Mouse (Mus musculus): ENCODE results near the gene Galk1.
"Not testable (repeated sequence)": the region's sequence is repeated elsewhere in the genome, so short reads cannot be mapped to it uniquely, and the experiment has no call there.

Gene Galk1

DNA sequence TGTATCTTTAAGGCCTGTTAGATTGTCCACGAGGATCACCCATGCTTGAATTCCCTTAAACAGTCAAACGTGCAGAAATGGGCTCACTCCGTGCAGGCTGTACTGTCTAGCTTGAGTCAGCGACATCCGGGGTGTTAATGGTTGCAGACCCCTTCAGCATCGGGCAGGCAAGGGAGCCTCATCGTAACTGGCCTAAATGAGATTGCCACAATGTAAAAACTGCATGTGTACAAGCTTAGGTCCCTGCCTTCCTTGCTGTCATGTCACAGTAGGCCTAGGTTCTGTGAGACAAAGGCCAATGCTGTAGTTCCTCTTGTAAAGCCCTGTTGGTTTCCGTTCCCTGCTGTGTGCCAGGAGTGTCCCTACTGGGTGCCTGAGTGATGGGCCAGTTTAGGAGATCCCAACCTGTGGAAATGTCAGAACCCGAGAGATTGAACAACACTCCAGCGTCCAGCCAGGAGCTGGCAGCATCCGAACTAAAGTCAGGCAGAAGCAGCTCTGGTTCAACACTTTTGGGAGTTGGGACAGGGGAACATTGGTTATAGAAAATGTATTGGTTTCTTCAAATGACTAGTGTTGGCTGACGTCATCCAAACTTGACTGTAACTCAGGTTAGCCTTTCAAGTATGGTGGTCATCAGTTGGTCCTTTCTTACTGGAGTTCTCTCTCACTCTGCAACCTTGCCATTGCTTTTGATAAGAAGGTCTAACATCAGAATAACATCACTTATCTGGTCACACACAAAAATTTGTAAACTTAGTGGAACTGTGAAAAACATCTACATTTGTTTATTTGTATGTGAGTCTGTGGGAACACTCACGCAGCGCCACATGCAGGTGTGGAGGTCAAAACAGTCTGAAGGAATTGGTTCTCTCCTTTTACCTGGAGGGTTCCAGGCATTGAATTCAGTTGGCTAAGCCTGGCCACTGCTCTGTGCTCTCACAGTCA is 18.7 kb upstream of the Galk1 start:
- intact Hi-C loops (cut with DNase I): loop anchor here (5.0 to 10.0 kb wide), 2 partner anchors 46 to 104 kb away; partner anchors contain the start of genes Mrpl38, Trim65 and Unc13d

DNA sequence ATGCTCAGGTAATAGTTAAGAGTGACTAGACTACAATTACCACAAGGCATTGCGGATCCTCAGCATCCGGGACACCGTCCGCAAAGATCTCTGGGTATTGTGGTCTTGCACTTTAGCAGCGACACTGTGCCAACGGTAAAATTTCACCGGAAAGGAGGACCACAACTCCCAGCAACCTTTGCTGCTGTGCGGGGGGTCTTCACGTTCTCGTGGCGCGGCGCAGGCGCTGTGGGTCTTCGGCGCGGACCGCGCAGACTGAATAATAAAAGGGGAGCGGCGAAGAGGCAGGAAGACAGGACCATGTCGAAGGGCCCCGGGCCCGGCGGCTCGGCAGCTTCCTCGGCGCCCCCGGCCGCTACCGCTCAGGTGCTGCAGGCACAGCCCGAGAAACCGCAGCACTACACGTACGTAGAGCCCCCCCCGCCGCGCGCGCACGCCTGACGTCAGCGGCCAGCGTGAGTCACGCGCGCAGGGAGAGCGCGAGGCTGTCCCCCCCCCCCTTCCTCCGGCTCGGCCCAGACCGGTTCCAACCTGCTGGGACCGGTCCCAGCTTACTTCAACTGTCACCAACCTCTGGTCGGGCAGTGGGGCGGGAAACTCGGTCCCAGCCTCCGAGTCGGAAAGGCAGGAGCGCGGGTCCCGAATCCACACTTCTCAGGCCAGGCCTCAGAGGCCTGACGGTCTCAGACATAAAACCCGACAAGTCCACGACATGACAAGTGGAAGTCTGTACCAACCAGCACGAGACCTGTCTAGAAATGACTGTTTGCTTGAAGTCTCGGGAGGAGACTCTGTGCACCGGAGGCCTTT is 17.8 kb upstream of the Galk1 start, which contains the start of gene Unk:
Gene Unk (plus strand): TSS at position 235 of the 810 bp plus-strand sequence.
- intact Hi-C loops (cut with DNase I): loop anchor here (5.0 to 10.0 kb wide), 2 partner anchors 47 to 105 kb away; partner anchors contain the start of genes Mrpl38, Trim65 and Unc13d

DNA sequence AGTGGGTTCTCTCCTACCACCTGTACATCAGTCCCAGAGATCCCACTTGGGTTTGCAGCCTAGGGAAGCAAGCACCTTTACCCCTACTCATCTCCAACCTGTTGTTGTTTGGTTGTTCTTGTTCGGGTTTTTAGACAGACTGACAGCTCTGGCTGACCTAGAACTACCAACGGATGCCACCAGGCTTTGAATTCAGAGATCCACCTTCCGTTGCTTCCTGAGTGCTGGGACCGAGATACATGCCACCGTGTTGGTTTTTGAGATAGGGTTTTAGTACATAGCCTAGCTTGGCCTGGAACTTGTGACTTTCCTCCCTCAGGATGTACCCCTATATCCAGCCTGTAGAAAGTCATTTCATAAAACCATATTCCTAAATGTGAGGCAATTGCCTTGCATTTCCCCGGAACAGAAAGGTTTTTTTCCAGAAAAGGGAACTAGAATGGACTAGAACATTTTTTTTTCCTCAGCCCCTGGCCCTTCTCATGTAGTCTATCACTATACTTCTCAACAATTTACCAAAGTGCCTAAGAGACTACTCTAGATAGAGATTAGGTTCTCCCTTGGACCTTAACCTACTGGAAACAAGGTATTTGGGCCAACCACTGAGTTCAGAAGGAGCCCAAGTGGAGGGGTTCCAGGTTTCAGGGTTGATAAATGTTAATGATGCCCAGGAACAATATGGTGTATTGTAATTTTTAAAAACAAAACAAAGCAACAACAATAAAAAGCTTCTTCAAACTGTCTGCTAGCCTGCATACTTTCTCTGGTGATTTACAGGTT is 16.8 kb upstream of the Galk1 start:
- intact Hi-C loops (cut with DNase I): no loop called here

DNA sequence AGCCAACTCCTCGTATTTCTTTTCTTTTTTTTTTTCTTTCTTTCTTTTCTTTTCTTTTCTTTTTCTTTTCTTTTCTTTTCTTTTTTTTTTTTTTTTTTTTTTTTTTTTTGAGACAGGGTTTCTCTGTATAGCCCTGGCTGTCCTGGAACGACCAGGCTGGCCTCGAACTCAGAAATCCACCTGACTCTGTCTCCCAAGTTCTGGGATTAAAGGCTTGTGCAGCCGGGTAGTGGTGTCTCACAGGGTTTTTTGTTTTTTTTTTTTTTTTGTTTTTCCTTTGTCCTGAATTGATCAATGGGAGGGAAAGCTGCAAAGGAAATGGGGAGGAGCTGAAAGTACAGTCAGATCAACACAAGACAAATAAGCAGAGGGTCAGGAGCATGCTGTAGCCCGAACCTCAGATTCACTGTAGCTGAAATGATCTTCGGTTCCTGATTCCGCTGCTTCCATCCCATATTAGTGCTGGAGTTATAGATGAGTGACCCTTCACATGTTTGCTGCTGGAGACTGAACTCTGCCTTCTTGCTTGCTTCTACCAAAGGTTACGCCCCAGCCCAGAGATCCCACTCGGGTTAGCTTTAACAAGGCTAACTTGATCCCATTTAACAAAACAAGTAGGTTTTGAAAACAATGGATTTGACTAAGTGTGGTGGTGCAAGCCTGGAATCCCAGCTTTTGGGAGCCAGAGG is 15.8 kb upstream of the Galk1 start:
- intact Hi-C loops (cut with DNase I): no loop called here

DNA sequence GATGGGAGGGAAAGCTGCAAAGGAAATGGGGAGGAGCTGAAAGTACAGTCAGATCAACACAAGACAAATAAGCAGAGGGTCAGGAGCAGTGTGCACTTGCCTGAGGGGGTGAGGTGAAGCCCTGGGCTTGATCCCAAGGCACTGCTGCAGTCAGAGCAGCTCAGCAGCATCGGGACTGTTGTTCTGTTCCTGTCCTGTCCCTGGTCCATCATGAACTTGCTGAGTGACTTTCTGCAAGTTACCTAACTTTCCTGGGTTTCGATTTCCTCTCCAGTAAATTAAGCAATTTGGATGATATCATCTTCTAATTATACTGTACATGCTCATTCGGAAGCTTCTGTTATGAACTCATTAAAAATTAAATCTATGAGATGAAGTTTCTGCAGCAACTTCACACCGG is 15.2 kb upstream of the Galk1 start, which contains the start of gene H3f3b:
Gene H3f3b (minus strand): TSS at position 207 of the 400 bp plus-strand sequence.
- intact Hi-C loops (cut with DNase I): no loop called here

DNA sequence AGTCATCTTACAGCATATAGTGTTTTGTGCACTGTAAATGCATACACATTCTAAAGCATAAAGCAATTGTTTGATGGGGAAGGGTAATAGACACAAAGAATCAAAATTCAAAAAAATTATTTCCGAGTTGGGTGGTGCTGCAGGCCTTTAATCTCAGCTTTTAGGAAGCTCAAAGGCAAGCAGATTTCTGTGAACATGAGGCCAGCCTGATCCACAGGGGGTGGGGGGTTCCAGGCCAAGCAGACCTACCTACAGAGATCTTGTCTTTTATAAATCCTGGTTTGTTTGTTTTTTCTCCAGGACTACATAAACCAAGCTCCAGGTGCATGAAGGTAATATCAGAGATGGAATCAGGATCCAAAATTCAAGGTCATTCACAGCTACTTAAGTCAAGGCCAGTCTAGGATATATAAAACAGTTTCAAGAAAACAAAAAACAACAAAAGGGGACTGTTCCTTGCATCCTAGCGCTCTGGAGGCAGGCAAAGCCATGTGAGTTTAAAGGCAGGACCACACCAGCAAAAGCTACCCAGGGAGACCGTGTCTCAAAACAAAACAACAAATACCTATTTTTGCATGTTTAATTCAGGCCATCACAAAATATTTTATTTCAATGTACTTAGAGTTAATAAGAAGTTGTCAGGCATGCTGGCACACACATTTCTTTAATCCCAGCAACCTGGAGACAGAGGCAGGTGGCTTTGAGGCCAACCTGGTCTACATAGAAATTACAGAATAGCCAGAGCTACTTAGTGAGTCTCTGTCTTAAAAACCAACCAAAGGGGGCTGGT is 12.7 kb upstream of the Galk1 start:
- intact Hi-C loops (cut with DNase I): no loop called here

DNA sequence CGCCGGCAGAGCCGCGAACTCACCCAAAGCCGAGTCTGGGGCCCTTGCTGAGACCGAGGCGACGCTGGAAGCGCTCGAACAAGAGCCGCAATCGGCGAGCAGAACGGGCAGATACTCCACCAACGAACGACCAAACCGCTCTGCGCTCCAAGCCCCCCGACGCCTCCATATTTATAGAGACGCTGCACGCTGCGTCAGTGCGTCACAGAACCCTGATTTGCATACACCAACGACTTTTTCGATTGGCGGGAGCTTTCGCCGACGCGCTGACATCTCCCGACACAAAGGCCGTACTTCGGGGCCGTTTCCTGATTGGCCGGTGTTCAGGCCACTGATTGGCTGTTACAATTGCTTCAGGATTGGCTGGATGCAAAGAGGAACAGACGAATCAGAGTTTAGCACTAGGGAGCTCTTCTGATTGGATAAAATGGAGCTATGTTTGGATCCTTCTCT is 11.9 kb upstream of the Galk1 start:
- intact Hi-C loops (cut with DNase I): no loop called here

DNA sequence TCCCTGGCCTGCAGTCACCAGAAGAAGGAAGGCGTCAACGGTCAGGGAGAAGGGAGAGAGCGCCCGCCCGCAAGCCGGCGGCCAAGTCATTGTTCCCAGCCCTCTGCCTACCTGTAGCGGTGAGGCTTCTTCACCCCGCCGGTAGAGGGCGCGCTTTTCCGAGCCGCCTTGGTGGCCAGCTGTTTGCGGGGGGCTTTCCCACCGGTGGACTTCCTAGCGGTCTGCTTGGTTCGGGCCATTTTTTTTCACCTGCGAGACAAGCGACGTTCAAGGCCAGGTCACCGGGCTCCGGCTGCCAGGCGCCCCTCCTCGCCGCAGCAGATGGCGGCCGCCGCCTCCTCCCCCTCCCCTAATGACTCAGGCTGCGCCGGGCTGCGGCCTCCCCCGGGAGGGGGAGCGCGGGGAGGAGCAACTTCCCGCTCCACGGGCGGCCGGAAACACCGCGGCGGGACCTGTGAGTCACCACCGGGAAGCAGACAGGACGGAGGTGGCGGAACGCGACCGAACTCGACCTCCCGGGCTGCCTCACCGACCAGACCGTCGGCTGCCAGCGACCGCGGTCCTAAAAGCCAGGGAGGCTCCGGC is 11.3 kb upstream of the Galk1 start:
- intact Hi-C loops (cut with DNase I): no loop called here

DNA sequence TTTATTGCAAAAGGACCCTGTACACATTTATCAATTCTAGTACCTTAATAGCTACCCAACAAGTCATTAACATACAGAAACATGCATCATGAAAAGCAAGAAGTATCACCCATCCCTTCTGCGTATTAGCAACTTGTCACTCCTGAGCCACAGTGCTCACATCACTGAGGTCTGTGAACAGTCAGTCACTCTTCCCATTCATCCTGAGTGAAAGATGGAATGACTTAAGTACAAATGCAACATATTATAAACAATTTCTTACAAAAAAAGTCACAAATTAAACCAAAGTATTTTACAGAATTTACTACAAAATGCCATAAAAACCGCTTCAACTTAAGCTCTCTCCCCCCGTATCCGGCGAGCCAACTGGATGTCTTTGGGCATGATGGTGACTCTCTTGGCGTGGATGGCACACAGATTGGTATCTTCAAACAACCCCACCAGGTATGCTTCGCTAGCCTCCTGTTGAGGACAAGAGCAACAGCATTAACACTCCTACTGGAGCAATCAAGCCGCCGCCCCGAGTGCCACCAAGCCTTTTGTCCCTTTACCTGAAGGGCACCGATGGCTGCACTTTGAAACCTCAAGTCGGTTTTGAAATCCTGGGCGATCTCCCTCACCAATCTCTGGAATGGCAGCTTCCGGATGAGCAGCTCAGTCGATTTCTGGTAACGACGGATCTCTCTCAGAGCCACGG is 10.7 kb upstream of the Galk1 start:
- intact Hi-C loops (cut with DNase I): not testable (repeated sequence)

DNA sequence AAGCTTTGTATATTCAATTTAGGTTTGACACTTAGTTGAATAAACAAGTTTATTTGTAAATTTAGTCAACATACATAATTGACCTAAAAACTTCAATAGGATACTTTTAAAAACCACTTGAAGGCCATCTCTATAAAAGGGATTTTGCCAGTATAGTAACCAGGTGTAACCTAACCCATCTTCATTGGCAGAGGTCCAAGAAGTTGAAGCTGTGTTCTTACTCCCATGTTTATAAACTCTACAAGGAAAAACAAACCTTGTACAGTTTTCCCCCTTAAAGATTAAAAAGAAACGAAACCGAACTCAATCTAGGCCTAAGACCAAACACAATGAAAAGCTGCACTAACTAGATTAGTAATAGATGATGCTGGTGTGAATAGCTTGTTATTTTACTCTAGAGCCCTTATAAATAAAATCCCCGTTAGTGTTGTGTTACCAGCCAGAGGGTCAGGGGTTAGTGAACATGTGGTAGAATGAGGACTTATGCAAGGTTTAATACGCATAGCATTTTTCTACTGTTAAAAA is 9.8 kb upstream of the Galk1 start:
- intact Hi-C loops (cut with DNase I): no loop called here

DNA sequence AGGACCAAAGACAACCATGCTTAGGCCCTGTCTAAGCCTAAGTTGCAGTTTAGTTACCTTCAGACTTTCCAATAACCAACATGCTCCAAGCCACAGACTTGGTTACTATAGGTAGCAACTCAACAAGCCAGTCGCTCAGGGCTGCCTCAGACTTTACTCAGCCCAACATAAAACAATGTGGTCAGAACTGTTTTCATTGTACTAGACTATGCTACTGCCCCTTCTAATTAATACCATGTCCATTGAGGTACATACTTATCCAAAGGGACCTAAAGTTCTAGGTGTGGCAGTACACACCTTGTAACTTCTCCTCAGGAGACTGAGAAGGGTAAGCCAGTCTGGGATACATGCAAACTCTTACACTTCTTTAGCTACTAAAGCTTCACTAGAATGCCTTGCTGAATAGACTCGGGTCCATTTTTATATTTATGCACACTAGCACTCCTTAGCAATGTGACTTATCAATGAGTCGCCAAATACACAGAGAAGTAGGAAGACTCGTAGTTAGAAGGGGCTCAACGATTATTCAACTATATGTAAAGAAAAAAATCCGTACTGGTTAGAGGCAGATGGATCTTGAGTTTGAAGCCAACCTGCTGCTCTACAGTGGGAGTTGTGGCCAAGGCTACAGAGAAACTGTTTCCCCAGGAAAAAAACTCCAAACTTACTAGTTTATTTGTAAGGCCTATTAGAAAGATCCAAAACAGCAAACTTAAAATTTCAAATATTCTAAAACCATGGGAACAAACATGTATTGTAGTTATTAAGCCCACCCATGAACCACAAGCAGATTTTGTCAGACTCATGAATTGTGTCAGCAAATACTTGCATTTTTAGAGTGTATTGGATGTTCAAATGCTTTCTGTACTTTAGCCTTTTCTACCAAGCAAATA is 9.1 kb upstream of the Galk1 start:
- intact Hi-C loops (cut with DNase I): no loop called here

DNA sequence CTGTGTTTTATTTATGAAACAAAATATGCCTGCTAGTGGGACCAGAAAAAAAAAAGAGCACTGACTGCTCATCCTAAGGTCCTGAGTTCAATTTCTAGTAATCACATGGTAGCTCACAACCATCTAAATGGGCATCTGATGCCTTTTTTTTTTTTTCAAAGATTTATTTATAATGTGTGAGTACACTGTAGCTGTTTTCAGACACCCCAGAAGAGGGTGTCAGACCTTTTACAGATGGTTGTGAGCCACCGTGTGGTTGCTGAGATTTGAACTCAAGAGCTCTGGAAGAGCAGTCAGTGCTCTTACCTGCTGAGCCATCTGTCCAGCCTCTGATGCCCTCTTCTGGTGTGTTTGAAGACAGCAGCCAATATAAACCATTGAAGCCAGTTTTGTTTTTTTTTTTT is 8.0 kb upstream of the Galk1 start:
- intact Hi-C loops (cut with DNase I): no loop called here

DNA sequence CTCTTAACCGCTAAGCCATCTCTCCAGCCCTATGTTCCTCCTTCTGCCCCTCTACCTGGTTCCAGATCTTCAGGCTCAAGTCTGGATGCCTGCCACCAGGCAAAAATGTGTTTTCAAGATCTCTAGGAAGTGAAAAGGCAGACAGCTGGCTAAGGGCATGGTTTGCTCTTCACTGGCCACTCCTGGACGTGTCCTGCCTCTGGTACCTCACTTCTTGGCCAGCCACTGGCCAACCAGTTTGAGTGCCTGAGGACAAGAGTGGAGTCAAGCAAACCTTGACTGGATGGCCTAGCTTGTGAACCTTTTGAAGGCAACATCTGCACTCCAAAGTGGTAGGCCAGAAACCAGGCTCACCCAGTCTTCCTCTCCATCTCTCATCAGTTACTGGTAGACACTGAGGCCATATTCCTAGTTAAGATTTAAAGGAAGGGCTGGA is 7.5 kb upstream of the Galk1 start:
- intact Hi-C loops (cut with DNase I): no loop called here

DNA sequence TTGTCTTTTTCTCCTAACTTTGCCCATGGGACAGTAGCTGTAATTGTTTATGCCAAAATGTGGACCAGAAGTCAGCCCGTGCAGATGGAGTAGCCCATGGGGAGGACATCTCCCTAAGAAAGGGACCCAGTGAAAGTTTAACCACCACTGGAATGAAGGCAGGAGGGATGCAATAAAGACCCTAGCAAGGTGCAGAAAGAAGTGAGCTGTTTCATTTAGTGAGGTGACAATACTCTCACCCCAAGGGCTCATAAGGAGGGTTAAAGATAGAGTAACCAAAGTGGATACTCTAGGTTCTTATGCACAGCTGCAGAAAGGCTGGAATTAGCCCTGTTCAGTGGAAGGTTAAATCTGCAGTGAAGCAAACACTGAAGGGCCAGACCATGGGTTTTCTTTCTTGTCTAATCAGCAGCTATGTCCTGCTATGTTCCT is 6.9 kb upstream of the Galk1 start:
- intact Hi-C loops (cut with DNase I): no loop called here

DNA sequence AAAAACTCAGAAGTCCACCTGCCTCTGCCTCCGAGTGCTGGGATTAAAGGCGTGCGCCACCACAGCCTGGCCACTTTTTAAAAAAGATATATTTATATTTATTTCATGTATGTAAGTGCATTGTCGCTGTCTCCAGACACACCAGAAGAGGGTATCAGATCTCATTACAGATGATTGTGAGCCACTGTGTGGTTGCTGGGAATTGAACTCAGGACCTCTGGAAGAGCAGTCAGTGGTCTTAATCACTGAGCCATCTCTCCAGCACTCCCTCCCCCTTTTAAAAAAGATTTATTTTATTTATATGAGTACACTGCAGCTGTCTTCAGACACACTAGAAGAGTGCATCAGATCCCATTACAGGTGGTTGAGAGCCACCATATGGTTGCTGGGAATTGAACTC is 6.3 kb upstream of the Galk1 start:
- intact Hi-C loops (cut with DNase I): not testable (repeated sequence)

DNA sequence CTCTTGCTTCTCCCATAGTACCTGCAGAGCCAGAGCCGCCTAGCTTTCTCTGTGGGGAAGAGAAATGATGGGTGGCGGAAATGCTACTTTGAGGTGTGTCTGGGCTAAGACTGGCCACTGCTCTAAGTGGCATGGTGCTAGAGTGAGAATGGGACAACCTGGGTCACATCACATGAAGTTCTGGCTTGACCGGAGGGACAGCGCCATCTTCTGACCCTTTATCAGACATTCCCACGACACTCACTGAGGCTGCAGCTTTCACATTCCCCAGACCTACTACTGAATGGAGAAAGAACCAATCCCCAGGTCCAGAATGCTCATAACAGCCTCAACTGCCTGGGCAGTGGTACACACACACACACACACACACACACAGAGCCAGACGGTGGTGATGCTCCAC is 5.6 kb upstream of the Galk1 start:
- intact Hi-C loops (cut with DNase I): no loop called here

DNA sequence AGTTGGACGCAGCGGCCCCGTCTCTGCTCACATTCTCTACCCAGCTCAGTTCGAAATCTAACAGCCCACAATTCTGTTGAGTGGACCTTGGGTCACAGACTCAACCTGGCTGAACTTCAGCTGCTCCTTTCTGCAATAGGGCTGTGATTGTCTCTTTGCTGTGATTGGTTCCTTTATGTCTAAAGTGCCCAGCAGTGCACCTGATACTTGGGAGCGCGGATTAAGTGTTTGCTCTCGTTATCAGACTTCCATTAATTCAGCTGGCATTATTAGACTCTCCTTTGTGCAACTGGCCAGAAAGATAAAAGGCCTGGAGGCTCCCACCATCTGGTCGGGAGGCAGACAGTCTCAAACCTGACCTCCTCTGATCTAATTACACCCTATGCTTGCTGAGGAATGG is 2.3 kb upstream of the Galk1 start:
- intact Hi-C loops (cut with DNase I): no loop called here
